Mouse (Mus musculus) limb, embryonic 13.5 days (tissue): ENCODE results near the gene Siglech. TPM values are rescaled to one million over a fixed set of nuclear protein-coding genes. Genes with fewer than 3 reads are reported as not detected.

Experiments used
- ATAC-seq: fragments of 200-750 bp; cut with Nextera tagmentation; 2 replicates; pipeline ENCODE4 v1.8.0; 2017; ENCODE audit warnings: low read depth, moderate number of reproducible peaks, moderate TSS enrichment; ENCODE audit not compliant: low FRiP score
- H3K27ac ChIP-seq: fragments of 300-500 bp; sonication (generic); 2 replicates; pipeline ENCODE4 v1.5.1; 2015; ENCODE audit warnings: inconsistent platforms, mild to moderate bottlenecking, moderate library complexity
- H3K27me3 ChIP-seq: fragments of 300-500 bp; sonication (generic); 2 replicates; pipeline ENCODE4 v1.6.1; 2015; ENCODE audit warnings: mild to moderate bottlenecking, inconsistent platforms
- H3K36me3 ChIP-seq: fragments of 300-500 bp; sonication (generic); 2 replicates; pipeline ENCODE4 v1.6.1; 2015; ENCODE audit warnings: inconsistent platforms, mild to moderate bottlenecking, moderate library complexity
- H3K4me1 ChIP-seq: fragments of 300-500 bp; sonication (generic); 2 replicates; pipeline ENCODE4 v1.6.1; 2015; ENCODE audit warnings: inconsistent platforms
- H3K4me2 ChIP-seq: fragments of 300-500 bp; sonication (generic); replicated peaks from 2 replicates; pipeline ENCODE4 v1.6.1; 2015; ENCODE audit warnings: inconsistent platforms, mild to moderate bottlenecking, moderate library complexity
- H3K4me3 ChIP-seq: fragments of 300-500 bp; sonication (generic); 2 replicates; pipeline ENCODE4 v1.5.1; 2015; ENCODE audit warnings: moderate library complexity, mild to moderate bottlenecking, inconsistent platforms
- H3K9ac ChIP-seq: fragments of 300-500 bp; sonication (generic); 2 replicates; pipeline ENCODE4 v1.6.1; 2015; ENCODE audit warnings: mild to moderate bottlenecking, inconsistent platforms
- H3K9me3 ChIP-seq: fragments of 300-500 bp; sonication (generic); 2 replicates; pipeline ENCODE4 v1.6.1; 2016; ENCODE audit warnings: inconsistent platforms
- WGBS: fragments of 180-500 bp; shearing (Covaris S2); methylation state at CpG from one replicate; pipeline ENCODE4 v1.1.7; 2015; 5-methylcytosine and 5-hydroxymethylcytosine counted together
- polyA plus RNA-seq: library from polyadenylated mRNA; unstranded; fragments of >200 nt; fragmentation: Nextera tagmentation; extraction: Ambion mirVana; gene quantifications from 2 replicates; pipeline ENCODE4 v1.2.1, GENCODE M21; 2015

The Siglech gene
- polyA plus RNA-seq: 0.60 and 1.2 TPM in 2 replicates

DNA sequence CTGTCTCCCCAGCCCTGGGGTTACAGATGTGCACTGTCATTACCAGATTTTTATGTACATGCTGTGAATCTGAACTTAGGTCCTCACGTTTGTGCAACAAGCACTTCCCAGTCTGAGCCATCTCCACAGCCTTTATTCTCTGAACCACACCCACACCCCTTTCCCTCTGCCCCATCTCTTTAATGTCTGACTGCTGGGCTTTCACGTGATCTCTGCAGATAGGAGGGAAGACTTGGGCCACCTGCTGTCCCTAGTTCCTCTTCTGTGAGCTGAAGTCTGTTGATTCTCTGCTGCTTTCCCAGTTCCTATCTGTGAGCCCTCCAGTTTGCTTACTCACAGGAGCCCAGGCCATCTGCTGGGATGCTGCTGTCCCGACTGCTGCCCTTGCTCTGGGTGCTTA is at the start of gene Siglech:
Gene Siglech (plus strand): TSS at position 253 of the 400 bp plus-strand sequence.
- H3K27me3 ChIP-seq: no peaks in the 10 kb centered on the region
- no peak within 1 kb of the TSS for H3K27ac ChIP-seq
- no peak for ATAC-seq
- no peak within 1 kb of the TSS for H3K9ac ChIP-seq
- H3K4me2 ChIP-seq: no peak within 1 kb of the TSS
- no peaks in the 10 kb centered on the region for H3K9me3 ChIP-seq
- H3K4me1 ChIP-seq: no peaks in the 10 kb centered on the region
- WGBS: 45% methylated on average over 3 of the region's 3 CpGs
- H3K4me3 ChIP-seq: no peak within 1 kb of the TSS
- H3K36me3 ChIP-seq: no peaks in the 10 kb centered on the region

DNA sequence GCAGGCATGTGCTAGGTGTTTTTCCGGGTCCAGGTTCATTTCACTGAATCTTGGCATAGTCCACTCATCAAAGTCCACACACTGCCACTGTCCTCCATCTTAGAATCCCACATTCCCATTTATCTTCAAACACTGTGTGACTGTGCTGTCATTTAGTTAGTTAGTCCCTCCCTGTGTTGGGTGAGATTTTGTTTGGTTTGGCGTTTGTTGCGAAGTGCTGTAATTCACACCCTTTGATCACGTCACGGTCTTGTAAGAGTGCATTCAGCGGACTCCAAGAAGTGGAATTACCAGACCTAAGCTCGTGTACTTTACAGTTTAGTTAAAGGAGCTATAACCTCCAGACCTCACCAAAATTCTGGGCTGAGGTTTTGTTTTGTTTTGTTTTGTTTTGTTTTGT is 45.3 kb upstream of the Siglech start:
- WGBS: 63% methylated on average over 7 of the region's 7 CpGs

DNA sequence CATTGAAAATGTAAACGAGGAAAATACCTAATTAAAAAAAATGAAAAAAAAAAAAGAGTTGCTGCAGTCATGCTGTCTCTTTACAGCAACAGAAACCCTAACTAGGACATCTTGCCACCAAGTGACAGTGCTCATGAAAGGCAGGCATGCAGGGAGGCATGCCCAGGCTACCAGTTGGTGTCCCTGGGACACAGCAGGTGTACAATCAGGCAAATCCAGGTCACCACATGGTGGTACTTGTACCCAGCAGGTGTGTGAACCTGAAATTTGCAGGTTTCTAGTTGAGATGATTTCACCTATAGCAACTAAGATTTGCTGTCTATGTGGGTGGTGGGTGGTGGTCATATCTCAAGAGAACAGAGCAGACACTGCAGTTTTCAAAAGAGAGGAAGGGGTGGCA is 39.1 kb upstream of the Siglech start:
- no peaks in the 10 kb centered on the region for H3K27me3 ChIP-seq
- ATAC-seq: no peak
- no peak overlapping the region for H3K27ac ChIP-seq
- no peak overlapping the region for H3K4me3 ChIP-seq
- H3K36me3 ChIP-seq: no peaks in the 10 kb centered on the region
- no peak overlapping the region for H3K4me2 ChIP-seq
- 73% methylated on average over 1 of the region's 1 CpGs for WGBS
- no peaks in the 10 kb centered on the region for H3K4me1 ChIP-seq
- H3K9me3 ChIP-seq: no peaks in the 10 kb centered on the region
- no peak overlapping the region for H3K9ac ChIP-seq

More for the DNA sequence above, 45.3 kb upstream of the Siglech start:
- Histone ChIP-seq H3K4me1 (no peaks in the 10 kb centered on the region), H3K4me3 (no peak overlapping the region), H3K9me3 (no peaks in the 10 kb centered on the region), H3K27me3 (no peaks in the 10 kb centered on the region), H3K4me2 (no peak overlapping the region), H3K36me3 (no peaks in the 10 kb centered on the region), H3K9ac (no peak overlapping the region), H3K27ac (no peak overlapping the region)
- ATAC-seq: no peak

DNA sequence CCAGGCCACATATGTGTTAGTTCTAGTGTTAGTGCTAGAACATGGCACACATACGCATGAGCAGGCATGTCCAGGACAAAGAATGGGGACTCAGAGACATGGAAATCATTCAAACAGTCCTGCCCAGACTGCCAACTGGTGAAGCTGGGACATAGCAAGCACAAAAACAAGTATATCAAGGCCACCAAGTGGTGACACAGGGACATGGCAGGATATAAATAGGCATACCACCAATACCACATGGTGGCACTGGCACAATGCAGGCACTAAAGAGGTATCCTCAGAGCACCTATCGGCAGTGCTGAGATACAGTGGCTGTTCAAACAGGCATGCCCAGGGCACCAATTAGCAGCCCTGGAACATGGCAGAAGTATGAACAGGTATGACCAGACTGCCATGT is 33.5 kb upstream of the Siglech start:
- no peak overlapping the region for H3K4me2 ChIP-seq
- H3K36me3 ChIP-seq: no peaks in the 10 kb centered on the region
- no peaks in the 10 kb centered on the region for H3K27me3 ChIP-seq
- ATAC-seq: no peak
- H3K4me1 ChIP-seq: no peaks in the 10 kb centered on the region
- H3K9ac ChIP-seq: no peak overlapping the region
- H3K27ac ChIP-seq: no peak overlapping the region
- H3K4me3 ChIP-seq: no peak overlapping the region
- no peaks in the 10 kb centered on the region for H3K9me3 ChIP-seq
- 89% methylated on average over 2 of the region's 2 CpGs for WGBS

DNA sequence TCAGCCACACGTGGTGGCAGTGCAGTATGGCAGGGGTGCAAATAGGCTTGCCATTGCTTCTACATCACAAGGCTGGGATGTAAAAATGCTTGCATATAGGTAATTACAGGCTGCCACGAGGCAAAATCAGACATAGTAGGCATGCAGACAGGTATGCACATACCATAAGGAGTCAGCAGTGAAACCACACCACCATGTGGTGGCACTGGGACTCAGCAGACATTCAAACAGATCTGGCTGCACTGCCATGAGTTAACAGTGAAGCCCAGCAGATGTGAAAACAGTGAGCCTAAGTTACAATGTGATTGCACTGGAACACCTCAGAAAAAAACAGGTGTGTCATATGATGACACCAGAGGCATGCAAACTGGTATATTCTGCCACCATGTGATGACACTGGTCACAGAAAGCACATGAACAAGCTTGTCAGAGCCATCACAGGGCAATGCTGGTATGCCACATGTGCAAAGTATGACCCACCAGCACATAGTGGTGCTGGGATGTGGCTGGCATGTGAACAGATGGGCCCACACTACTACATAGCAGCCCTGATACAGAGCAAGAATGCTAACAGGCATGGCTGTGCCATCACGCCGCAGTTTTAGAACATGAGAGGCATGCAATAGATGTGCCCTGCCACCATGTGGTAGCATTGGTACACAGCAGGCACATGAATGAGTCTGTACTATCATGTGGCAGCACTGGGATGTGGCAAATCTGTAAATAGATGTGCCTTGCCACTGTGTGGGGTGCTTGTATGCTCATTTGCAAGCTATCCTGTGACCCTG is 30.7 kb upstream of the Siglech start:
- no peak overlapping the region for H3K4me3 ChIP-seq
- WGBS: 55% methylated on average over 4 of the region's 4 CpGs
- H3K27me3 ChIP-seq: no peaks in the 10 kb centered on the region
- no peak overlapping the region for H3K4me2 ChIP-seq
- H3K4me1 ChIP-seq: no peaks in the 10 kb centered on the region
- no peaks in the 10 kb centered on the region for H3K36me3 ChIP-seq
- no peak for ATAC-seq
- no peak overlapping the region for H3K9ac ChIP-seq
- no peaks in the 10 kb centered on the region for H3K9me3 ChIP-seq
- H3K27ac ChIP-seq: no peak overlapping the region

DNA sequence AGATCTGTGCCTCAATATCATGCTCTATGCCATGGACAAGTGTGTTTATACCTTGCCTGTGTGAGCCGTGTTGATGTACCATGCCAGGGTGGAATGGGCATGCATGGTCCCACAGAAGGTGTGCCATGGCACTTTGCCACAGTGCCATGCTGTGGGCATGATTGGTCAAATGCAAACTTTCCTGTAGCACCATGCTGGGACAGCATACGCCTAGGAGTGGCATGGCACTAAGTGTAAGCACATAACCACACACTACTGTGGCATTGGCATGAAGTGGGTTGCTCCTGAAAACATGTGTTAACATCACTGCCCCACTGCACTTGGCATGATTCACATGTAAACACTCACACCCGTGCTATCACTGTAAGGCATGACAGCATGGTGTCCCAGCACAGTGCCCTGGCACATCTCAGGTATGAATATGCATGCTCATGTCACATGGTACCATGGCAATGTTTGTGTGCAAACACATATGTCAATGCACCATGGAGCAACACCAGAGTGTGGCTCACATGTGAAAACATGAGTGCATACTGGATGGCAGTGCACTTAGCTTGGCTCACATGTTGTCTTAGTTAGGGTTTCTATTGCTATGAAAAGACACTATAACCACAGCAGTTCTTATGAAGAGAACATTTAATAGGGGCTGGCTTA is 24.2 kb upstream of the Siglech start:
- no peaks in the 10 kb centered on the region for H3K27me3 ChIP-seq
- ATAC-seq: no peak
- WGBS: 86% methylated on average over 3 of the region's 3 CpGs
- H3K4me3 ChIP-seq: no peak overlapping the region
- no peaks in the 10 kb centered on the region for H3K9me3 ChIP-seq
- H3K4me1 ChIP-seq: no peaks in the 10 kb centered on the region
- H3K27ac ChIP-seq: no peak overlapping the region
- H3K4me2 ChIP-seq: no peak overlapping the region
- H3K9ac ChIP-seq: no peak overlapping the region
- H3K36me3 ChIP-seq: no peaks in the 10 kb centered on the region

DNA sequence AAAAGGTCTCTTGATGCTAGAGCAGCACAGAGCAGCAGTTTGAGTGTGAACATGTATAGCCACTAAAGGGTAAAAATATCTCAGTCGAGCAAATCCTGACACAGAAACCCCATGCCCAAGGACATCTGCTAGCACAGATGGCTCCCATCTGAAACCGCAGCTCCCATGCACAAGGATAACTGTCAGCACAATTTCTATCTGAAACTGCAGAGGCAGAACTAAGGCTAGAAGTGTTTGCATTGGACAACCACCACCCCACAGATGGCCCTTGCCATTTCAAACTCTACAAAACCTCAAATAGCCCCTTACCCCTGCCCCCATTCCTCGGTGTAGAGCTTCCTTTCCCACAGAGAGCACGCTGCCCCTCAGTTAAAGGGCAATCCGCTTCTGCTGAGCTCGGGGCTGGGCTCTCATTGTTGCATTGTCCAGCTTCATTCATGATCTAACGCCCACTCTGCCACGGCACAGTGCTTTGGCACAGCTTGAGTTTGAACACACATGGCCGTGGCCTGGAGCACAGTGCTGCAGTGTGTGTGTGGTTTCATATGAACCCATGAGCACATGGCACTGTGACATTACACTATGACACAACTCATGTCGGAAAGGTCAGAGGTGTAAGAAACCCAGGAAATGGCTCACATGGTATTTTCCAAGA is 23.3 kb upstream of the Siglech start:
- H3K4me1 ChIP-seq: no peaks in the 10 kb centered on the region
- H3K27me3 ChIP-seq: no peaks in the 10 kb centered on the region
- H3K4me2 ChIP-seq: no peak overlapping the region
- ATAC-seq: no peak
- no peak overlapping the region for H3K9ac ChIP-seq
- H3K4me3 ChIP-seq: no peak overlapping the region
- no peaks in the 10 kb centered on the region for H3K36me3 ChIP-seq
- no peak overlapping the region for H3K27ac ChIP-seq
- 72% methylated on average over 10 of the region's 10 CpGs for WGBS
- no peaks in the 10 kb centered on the region for H3K9me3 ChIP-seq

DNA sequence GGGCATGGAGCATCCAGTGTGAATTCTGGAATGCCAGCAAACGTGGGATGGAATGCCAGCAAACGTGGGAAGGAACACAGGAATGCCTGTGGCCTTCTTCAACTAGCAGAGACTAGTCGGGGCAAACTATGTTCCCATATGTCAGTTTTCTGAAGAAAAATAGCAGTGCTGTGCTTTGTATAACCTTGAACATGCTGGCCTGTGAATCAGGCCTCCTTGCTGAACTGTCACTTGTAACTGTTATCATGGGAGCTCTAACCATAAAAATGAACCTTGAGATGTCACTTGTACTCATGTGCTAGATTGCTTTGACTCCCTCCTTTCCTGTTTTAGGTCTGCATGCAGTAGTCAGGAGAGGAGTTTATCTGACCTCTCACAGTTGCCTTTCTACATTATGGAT is 17.1 kb upstream of the Siglech start:
- no peak overlapping the region for H3K4me3 ChIP-seq
- no peak for ATAC-seq
- no peaks in the 10 kb centered on the region for H3K4me1 ChIP-seq
- no peak overlapping the region for H3K4me2 ChIP-seq
- no peak overlapping the region for H3K27ac ChIP-seq
- no peaks in the 10 kb centered on the region for H3K36me3 ChIP-seq
- WGBS: 75% methylated on average over 3 of the region's 3 CpGs
- no peaks in the 10 kb centered on the region for H3K27me3 ChIP-seq
- no peak overlapping the region for H3K9ac ChIP-seq
- no peaks in the 10 kb centered on the region for H3K9me3 ChIP-seq

DNA sequence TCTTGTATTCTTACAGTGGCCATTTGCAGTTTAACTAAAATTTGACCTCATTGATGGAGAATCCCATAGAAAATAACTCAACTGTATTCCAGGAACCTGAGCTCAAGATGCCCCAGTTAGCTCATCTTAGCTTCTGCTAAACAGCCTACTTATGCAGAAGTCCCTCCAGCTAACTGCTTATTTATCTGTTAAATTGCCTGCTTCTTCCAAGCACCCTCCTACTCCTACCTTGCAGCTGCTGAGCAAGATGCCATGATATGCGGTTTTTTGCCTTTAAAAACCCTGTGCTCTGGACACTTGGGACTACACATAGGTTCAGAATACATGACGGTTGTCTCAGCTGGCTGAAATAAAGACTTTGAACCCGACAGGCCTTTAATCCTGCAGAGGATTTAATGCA is 8.6 kb upstream of the Siglech start:
- ATAC-seq: no peak
- Histone ChIP-seq H3K36me3 (no peaks in the 10 kb centered on the region), H3K4me2 (no peak overlapping the region), H3K9ac (no peak overlapping the region), H3K4me1 (no peaks in the 10 kb centered on the region), H3K4me3 (no peak overlapping the region), H3K27ac (no peak overlapping the region), H3K9me3 (no peaks in the 10 kb centered on the region), H3K27me3 (no peaks in the 10 kb centered on the region)
- 65% methylated on average over 3 of the region's 3 CpGs for WGBS

DNA sequence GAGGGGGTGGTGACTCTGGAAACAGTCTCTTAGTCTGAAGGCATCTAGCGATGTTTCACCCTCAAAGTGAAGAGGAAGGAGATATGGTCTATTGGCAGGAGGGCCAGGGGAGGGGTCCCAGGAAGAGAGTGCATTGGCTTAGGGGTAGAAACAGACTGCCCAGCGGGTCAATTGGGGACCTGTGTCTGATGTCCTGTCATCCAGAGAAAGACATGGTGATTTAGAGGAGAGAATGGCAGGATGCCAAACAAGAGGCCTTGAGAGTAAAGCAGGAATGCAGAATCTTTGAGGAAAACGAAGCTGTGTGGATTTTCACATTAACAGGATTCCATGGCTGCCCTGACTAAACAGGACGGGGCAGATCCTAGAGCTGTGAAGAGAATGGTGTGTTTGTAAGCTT is 12.0 kb downstream of the Siglech start:
- Histone ChIP-seq H3K4me2 (no peak overlapping the region), H3K36me3 (no peaks in the 10 kb centered on the region), H3K27ac (no peak overlapping the region), H3K4me3 (no peak overlapping the region), H3K4me1 (no peaks in the 10 kb centered on the region), H3K9ac (no peak overlapping the region), H3K27me3 (no peaks in the 10 kb centered on the region), H3K9me3 (no peaks in the 10 kb centered on the region)
- WGBS: 60% methylated on average over 4 of the region's 4 CpGs
- ATAC-seq: no peak

DNA sequence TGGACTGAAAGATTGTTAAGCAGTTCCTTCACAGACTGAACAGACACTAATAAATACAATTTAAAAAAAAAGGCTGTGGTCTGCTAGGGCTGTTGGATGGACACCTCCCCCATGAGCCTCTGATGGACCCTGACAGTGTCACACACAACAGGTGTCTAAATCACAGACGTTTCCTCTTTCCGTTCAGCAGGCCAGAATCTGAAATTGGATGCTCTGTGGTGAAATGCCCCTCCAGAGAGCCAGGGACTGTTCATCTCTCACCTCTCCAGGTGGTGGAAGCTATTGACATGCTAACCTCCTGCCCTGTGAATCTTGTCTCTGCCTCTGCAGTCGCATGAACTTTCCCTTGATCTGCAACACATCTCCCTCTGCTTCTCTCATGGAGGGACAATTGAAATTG is 14.5 kb downstream of the Siglech start:
- Histone ChIP-seq H3K9ac (no peak overlapping the region), H3K27ac (no peak overlapping the region), H3K9me3 (no peaks in the 10 kb centered on the region), H3K4me1 (no peaks in the 10 kb centered on the region), H3K27me3 (no peaks in the 10 kb centered on the region), H3K4me3 (no peak overlapping the region), H3K4me2 (no peak overlapping the region), H3K36me3 (no peaks in the 10 kb centered on the region)
- no peak for ATAC-seq
- 63% methylated on average over 3 of the region's 3 CpGs for WGBS

DNA sequence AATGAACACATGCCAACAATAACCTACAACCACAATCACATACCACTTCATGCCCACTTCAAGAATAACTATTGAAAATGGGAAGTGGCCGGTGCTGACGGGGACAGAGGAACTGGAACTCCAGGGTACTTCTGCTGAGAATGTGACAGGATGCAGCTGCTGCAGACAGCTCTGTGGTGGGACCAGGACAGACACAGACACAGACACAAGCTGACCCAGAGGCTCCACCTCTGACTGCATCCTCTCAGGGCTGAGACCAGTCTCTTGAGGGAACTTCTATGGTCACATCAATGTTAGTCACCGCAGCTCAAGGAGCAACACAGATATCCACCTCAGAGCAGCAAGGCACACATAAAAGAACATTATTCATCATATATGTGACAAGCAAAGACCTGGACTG is 16.6 kb downstream of the Siglech start:
- ATAC-seq: no peak
- Histone ChIP-seq H3K9ac (no peak overlapping the region), H3K4me2 (no peak overlapping the region), H3K9me3 (no peaks in the 10 kb centered on the region), H3K4me1 (no peaks in the 10 kb centered on the region), H3K4me3 (no peak overlapping the region), H3K27ac (no peak overlapping the region), H3K36me3 (no peaks in the 10 kb centered on the region), H3K27me3 (no peaks in the 10 kb centered on the region)
- WGBS: 74% methylated on average over 3 of the region's 3 CpGs
